21 mouse cellular contexts compared by ENCODE assay signal in the genomic region with DNA sequence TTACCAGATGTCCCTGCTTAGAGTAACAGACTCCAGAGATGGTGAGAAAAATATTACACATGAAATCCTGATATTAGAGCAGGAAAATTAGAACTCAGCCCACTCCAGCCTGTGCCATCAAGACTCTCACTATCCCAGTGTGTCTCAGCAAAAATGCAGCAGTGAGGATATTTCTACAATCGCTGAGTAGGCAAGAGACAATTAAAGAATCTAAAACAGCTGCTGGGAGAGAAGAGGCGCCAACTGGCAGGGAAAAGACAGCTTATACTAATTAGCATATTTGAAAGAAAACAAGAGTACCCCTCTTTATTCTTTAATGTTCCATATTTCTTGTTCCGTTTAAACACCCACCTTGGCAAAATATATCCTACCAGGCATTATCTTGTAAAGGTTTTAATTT.
"Had no signal": no experiment of that assay in that cellular context is flagged by ENCODE, and none has a peak within 500 bp of the region (broad histone marks: within the 10 kb centered on the region; RNA-seq: fewer than 3 reads in every experiment).

No protein-coding gene starts in this region.

- H3K4me3 ChIP-seq: limb, embryonic 12.5 days; limb, embryonic 15.5 days had no signal

- H3K4me2 ChIP-seq: limb, embryonic 12.5 days; limb, embryonic 15.5 days; liver, embryonic 11.5 days; lung, embryonic 14.5 days; midbrain, embryonic 11.5 days had no signal

- H3K4me1 ChIP-seq: limb, embryonic 15.5 days had no signal

- H3K27ac ChIP-seq: limb, embryonic 12.5 days; limb, embryonic 15.5 days; liver, embryonic 14.5 days; stomach, postnatal 0 days had no signal

- H3K9ac ChIP-seq: limb, embryonic 12.5 days; limb, embryonic 15.5 days; liver, embryonic 14.5 days; liver, postnatal 0 days; lung, embryonic 14.5 days had no signal

- ATAC-seq: liver, postnatal 0 days; lung, postnatal 0 days had no signal

- DNase-seq: kidney, adult 18-20 months; kidney, adult 9 months; kidney, postnatal 14 days; kidney, postnatal 4 days; layer of hippocampus, postnatal 36 days; left cerebral cortex, postnatal 4 days; liver, postnatal 0 days; lung, embryonic 14.5 days; lung, postnatal 4 days; midbrain, embryonic 14.5 days; right cerebral cortex, postnatal 4 days; thymus, adult 2 months; thymus, postnatal 14 days; thymus, postnatal 4 days had no signal

- H3K36me3 ChIP-seq: limb, embryonic 12.5 days; limb, embryonic 15.5 days had no signal

- H3K27me3 ChIP-seq: limb, embryonic 12.5 days; limb, embryonic 15.5 days had no signal

- H3K9me3 ChIP-seq: limb, embryonic 12.5 days; limb, embryonic 15.5 days had no signal
